ENCODE assay signal across 22 mouse cellular contexts in genomic region chr10:75680574-75681001, GRCm38 (mm10). TPM values are rescaled to one million over a fixed set of nuclear protein-coding genes. Genes with fewer than 3 reads are reported as not detected.
DNase-seq lines count a peak whose midpoint lies in the region; ATAC-seq and TF ChIP-seq lines count a peak whose summit lies in the region.
"Had no signal": no experiment of that assay in that cellular context is flagged by ENCODE, and none has a peak within 500 bp of the region (broad histone marks: within the 10 kb centered on the region; RNA-seq: fewer than 3 reads in every experiment).

No protein-coding gene starts in this region.

- no peak overlapping the region for H3K9ac ChIP-seq in forebrain, embryonic 16.5 days (replicated peaks; ENCODE audit: low read depth, low read length)
- no peak overlapping the region for H3K9ac ChIP-seq in forebrain, embryonic 14.5 days (ENCODE audit: low read length)
- H3K9ac ChIP-seq: forebrain, embryonic 15.5 days; hindbrain, embryonic 15.5 days; liver, embryonic 13.5 days; neural tube, embryonic 12.5 days had no signal

- H3K4me1 ChIP-seq in forebrain, embryonic 16.5 days (replicated peaks; ENCODE audit: control insufficient read depth, insufficient read depth, low read length) = peaks cover 29% of the 10 kb centered on the region
- H3K4me1 ChIP-seq in forebrain, embryonic 14.5 days (ENCODE audit: control insufficient read depth, insufficient read depth, low read length) = peaks cover 10% of the 10 kb centered on the region; the same call in 1 of the 2 replicates
- peaks cover 21% of the 10 kb centered on the region for H3K4me1 ChIP-seq in forebrain, embryonic 10.5 days

- ATAC-seq in forebrain, embryonic 16.5 days = peak; percentile 21; the same call in 1 of the 2 replicates
- no peak for ATAC-seq in forebrain, embryonic 14.5 days
- ATAC-seq: forebrain, embryonic 15.5 days; lung, postnatal 0 days had no signal

- intact Hi-C loops in left cerebral cortex, postnatal 25 days (cut with DNase I) = loop anchor here (2.0 kb wide), 1 partner anchor 14 kb away; no protein-coding TSS in a partner anchor

- H3K27me3 ChIP-seq in forebrain, embryonic 16.5 days (replicated peaks; ENCODE audit: control insufficient read depth, insufficient read depth, low read length) = no peaks in the 10 kb centered on the region
- H3K27me3 ChIP-seq in forebrain, embryonic 14.5 days (replicated peaks; ENCODE audit: control insufficient read depth, insufficient read depth, low read length) = no peaks in the 10 kb centered on the region
- H3K27me3 ChIP-seq in forebrain, embryonic 10.5 days (ENCODE audit: poor library complexity, severe bottlenecking) = no peaks in the 10 kb centered on the region
- H3K27me3 ChIP-seq: forebrain, embryonic 15.5 days; hindbrain, embryonic 15.5 days; liver, embryonic 13.5 days; megakaryocyte, embryonic 14.5 days; neural tube, embryonic 12.5 days had no signal

- H3K9me3 ChIP-seq in forebrain, embryonic 16.5 days (ENCODE audit: control insufficient read depth, low read length) = no peaks in the 10 kb centered on the region
- H3K9me3 ChIP-seq in forebrain, embryonic 14.5 days (replicated peaks; ENCODE audit: control insufficient read depth, low read length) = no peaks in the 10 kb centered on the region
- no peaks in the 10 kb centered on the region for H3K9me3 ChIP-seq in forebrain, embryonic 10.5 days
- H3K9me3 ChIP-seq: forebrain, embryonic 15.5 days; hindbrain, embryonic 15.5 days; liver, embryonic 13.5 days; megakaryocyte, embryonic 14.5 days; neural tube, embryonic 12.5 days had no signal

- H3K36me3 ChIP-seq in forebrain, embryonic 16.5 days (ENCODE audit: control insufficient read depth, insufficient read depth) = no peaks in the 10 kb centered on the region
- peaks cover 27% of the 10 kb centered on the region; the same call in 1 of the 2 replicates for H3K36me3 ChIP-seq in forebrain, embryonic 14.5 days (ENCODE audit: control insufficient read depth, insufficient read depth, low read length)
- H3K36me3 ChIP-seq in forebrain, embryonic 10.5 days (replicated peaks) = peaks cover 96% of the 10 kb centered on the region
- H3K36me3 ChIP-seq: forebrain, embryonic 15.5 days had no signal

- no peak overlapping the region for H3K4me3 ChIP-seq in forebrain, embryonic 16.5 days (replicated peaks; ENCODE audit: low read length)
- no peak overlapping the region for H3K4me3 ChIP-seq in forebrain, embryonic 14.5 days (ENCODE audit: low read depth, low read length)
- H3K4me3 ChIP-seq in forebrain, embryonic 10.5 days = no peak overlapping the region
- H3K4me3 ChIP-seq: forebrain, embryonic 15.5 days; hindbrain, embryonic 15.5 days; liver, embryonic 13.5 days; megakaryocyte, embryonic 14.5 days; neural tube, embryonic 12.5 days had no signal

- WGBS in forebrain, embryonic 16.5 days = 86% methylated on average over 10 of the region's 10 CpGs
- 85% methylated on average over 10 of the region's 10 CpGs for WGBS in forebrain, embryonic 14.5 days
- 95% methylated on average over 10 of the region's 10 CpGs for WGBS in forebrain, embryonic 10.5 days

- H3K27ac ChIP-seq in forebrain, embryonic 16.5 days (ENCODE audit: low read length) = no peak overlapping the region
- H3K27ac ChIP-seq in forebrain, embryonic 14.5 days (ENCODE audit: low read depth, low read length) = no peak overlapping the region
- H3K27ac ChIP-seq in forebrain, embryonic 10.5 days = no peak overlapping the region
- H3K27ac ChIP-seq: forebrain, embryonic 15.5 days; hindbrain, embryonic 15.5 days; liver, embryonic 13.5 days; neural tube, embryonic 12.5 days; stomach, postnatal 0 days had no signal

- H3K4me2 ChIP-seq in forebrain, embryonic 16.5 days (ENCODE audit: low read length) = no peak overlapping the region
- H3K4me2 ChIP-seq in forebrain, embryonic 14.5 days (ENCODE audit: low read length) = no peak overlapping the region
- H3K4me2 ChIP-seq: forebrain, embryonic 15.5 days; hindbrain, embryonic 15.5 days; liver, embryonic 13.5 days; neural tube, embryonic 12.5 days had no signal

- no peak for TF ChIP-seq CTCF in brain, embryonic 14.5 days (IDR thresholded peaks at IDR 0.05; ENCODE audit: borderline replicate concordance, extremely low read depth, insufficient read depth, insufficient read length)

- TF ChIP-seq POLR2A in brain, embryonic 14.5 days (IDR thresholded peaks at IDR 0.05; ENCODE audit: borderline replicate concordance, extremely low read depth, insufficient read depth, insufficient read length, poor library complexity, severe bottlenecking) = no peak

- no peak for DNase-seq in forebrain, embryonic 14.5 days (ENCODE audit: low spot score)
- peak; percentile 55 to 67 for DNase-seq in left cerebral cortex, postnatal 25 days (ENCODE audit: low spot score in 2 of 2)
- DNase-seq in left cerebral cortex, adult 11 months (ENCODE audit: low spot score) = no peak
- peak; percentile 11 for DNase-seq in brain, embryonic 14.5 days (ENCODE audit: low read depth)
- DNase-seq in layer of hippocampus, postnatal 14 days (ENCODE audit: low spot score in 2 of 2) = peak; percentile 59 to 75
- DNase-seq in forebrain, embryonic 10.5 days (ENCODE audit: extremely low spot score, low spot score) = no peak
- DNase-seq in urinary bladder, postnatal 10 days (ENCODE audit: low spot score) = no peak
- DNase-seq: adrenal gland, adult 2 months; embryo, embryonic 11 days; gastrocnemius, postnatal 10 days; heart, postnatal 14 days; kidney, adult 18-20 months; kidney, postnatal 14 days; liver, embryonic 13.5 days; spleen, adult 18-20 months had no signal

RNA-seq across cellular contexts. Expression of gene Susd2, which starts 36.8 kb away (rescaled TPM):
- 1.2 and 1.3 TPM in 2 replicates for polyA plus RNA-seq in forebrain, embryonic 16.5 days (2015; fragmentation: Nextera tagmentation; extraction: Ambion mirVana)
- 1.3 TPM in 2 replicates for polyA plus RNA-seq in forebrain, embryonic 14.5 days (2014; fragmentation: Nextera tagmentation; extraction: Ambion mirVana)
- total RNA-seq in left cerebral cortex, postnatal 25 days (2021) = 1 to 10 TPM; 5.8 to 8.4 TPM
- 2.9 and 4.8 TPM in 2 replicates for polyA plus RNA-seq in brain, embryonic 14.5 days (2012; rRNA removed)
- total RNA-seq in layer of hippocampus, postnatal 14 days (2021) = 1 to 10 TPM; 2.1 to 2.4 TPM
- polyA plus RNA-seq in forebrain, embryonic 10.5 days (2016; fragmentation: Nextera tagmentation; extraction: Ambion mirVana) = 0.99 and 1.0 TPM in 2 replicates

Comparison
In these comparisons a context has a peak if more than half of its experiments do, and no peak if none do; other contexts are left out.
1. DNase-seq: peak in left cerebral cortex, postnatal 25 days (2 of 2), brain, embryonic 14.5 days (single experiment) and layer of hippocampus, postnatal 14 days (2 of 2); none in forebrain, embryonic 14.5 days (single experiment), left cerebral cortex, adult 11 months (single experiment), forebrain, embryonic 10.5 days (single experiment) and urinary bladder, postnatal 10 days (single experiment).